Mouse (Mus musculus) heart, postnatal 0 days (tissue): ENCODE measurements around the gene 1700013G24Rik. TPM values are rescaled to one million over a fixed set of nuclear protein-coding genes. Genes with fewer than 3 reads are reported as not detected.

ENCODE experiments used
- ATAC-seq: fragments of 200-750 bp; cut with Nextera tagmentation; 2 replicates; pipeline ENCODE4 v1.8.0; 2017; ENCODE audit warnings: low read depth, moderate number of reproducible peaks, moderate library complexity; ENCODE audit not compliant: insufficient read depth
- DNase-seq: peaks from one replicate; pipeline ENCODE4 v3.0.0-alpha.2; 2016; ENCODE audit warnings: low spot score
- H3K27ac ChIP-seq: fragments of 300-500 bp; sonication (generic); 2 replicates; pipeline ENCODE4 v1.5.1; 2014; ENCODE audit warnings: low read depth, mild to moderate bottlenecking
- H3K27me3 ChIP-seq: fragments of 300-500 bp; sonication (generic); 2 replicates; pipeline ENCODE4 v1.6.1; 2014; ENCODE audit warnings: low read length, mixed read lengths; ENCODE audit not compliant: control insufficient read depth, insufficient read depth
- H3K36me3 ChIP-seq: fragments of 300-500 bp; sonication (generic); replicated peaks from 2 replicates; pipeline ENCODE4 v1.6.1; 2014; ENCODE audit warnings: low read length, mixed read lengths; ENCODE audit not compliant: control insufficient read depth, insufficient read depth
- H3K4me1 ChIP-seq: fragments of 300-500 bp; sonication (generic); 2 replicates; pipeline ENCODE4 v1.6.1; 2014; ENCODE audit warnings: antibody characterized with exemption; ENCODE audit not compliant: control insufficient read depth, insufficient read depth
- H3K4me2 ChIP-seq: fragments of 300-500 bp; sonication (generic); 2 replicates; pipeline ENCODE4 v1.6.1; 2014; ENCODE audit warnings: low read depth, mild to moderate bottlenecking, low read length, moderate library complexity
- H3K4me3 ChIP-seq: fragments of 300-500 bp; sonication (generic); 2 replicates; pipeline ENCODE4 v1.5.1; 2014; ENCODE audit warnings: low read depth, low read length
- H3K9ac ChIP-seq: fragments of 300-500 bp; sonication (generic); replicated peaks from 2 replicates; pipeline ENCODE4 v1.6.1; 2014; ENCODE audit warnings: low read depth, low read length, mixed read lengths
- H3K9me3 ChIP-seq: fragments of 300-500 bp; sonication (generic); replicated peaks from 2 replicates; pipeline ENCODE4 v1.6.1; 2016; ENCODE audit warnings: low read length; ENCODE audit not compliant: control insufficient read depth
- CTCF ChIP-seq: IDR thresholded peaks from 2 replicates; pipeline ENCODE4 v1.5.1; 2016; ENCODE audit warnings: antibody characterized with exemption, control low read depth, low read depth
- EP300 ChIP-seq: IDR thresholded peaks from 2 replicates; pipeline ENCODE4 v1.6.1; 2016; ENCODE audit warnings: antibody characterized with exemption, low read depth
- WGBS: fragments of 180-500 bp; shearing (Covaris S2); extraction: QIAGEN DNeasy Blood & Tissue Kit; methylation state at CpG from one replicate; pipeline ENCODE4 v1.1.7; 2014; 5-methylcytosine and 5-hydroxymethylcytosine counted together
- polyA plus RNA-seq: library from polyadenylated mRNA; unstranded; fragments of >200 nt; fragmentation: Nextera tagmentation; extraction: Ambion mirVana; gene quantifications from 2 replicates; pipeline ENCODE4 v1.2.1, GENCODE M21; 2015
- total RNA-seq: library from RNA; depleted of rRNA; stranded (reverse); fragments of >200 nt; gene quantifications from 2 replicates; pipeline ENCODE4 v1.2.3, GENCODE M21; 2014; ENCODE audit warnings: low replicate concordance

1700013G24Rik gene
- total and polyA plus RNA-seq, 2 experiments from 2014 or later = not detected

DNA sequence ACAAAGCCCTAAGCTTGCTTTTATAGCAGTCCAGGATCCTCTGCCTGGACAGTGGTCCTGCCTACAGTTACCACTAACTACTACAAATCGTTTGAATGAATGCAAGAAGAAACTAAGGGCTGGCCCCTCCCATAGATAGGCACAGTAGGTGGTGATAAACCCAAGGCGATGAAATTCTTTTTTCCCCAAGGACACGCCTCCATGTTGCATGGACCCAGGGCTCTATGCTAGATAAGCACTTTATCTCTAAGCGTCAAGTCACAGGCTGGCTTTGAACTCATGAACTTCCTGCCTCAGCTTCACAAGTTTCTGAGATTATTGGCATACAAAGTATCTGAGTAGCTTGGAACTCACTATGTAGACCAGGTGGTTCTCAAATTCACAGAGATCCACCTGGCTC lies 4.2 kb downstream of the 1700013G24Rik start:
- WGBS = 36% methylated on average over 4 of the region's 4 CpGs
- Histone ChIP-seq H3K36me3 (no peaks in the 10 kb centered on the region), H3K4me1 (0 out of 2 replicates have a peak, but pooled peaks cover 9% of the 10 kb centered on the region), H3K27ac (no peak overlapping the region), H3K9me3 (no peaks in the 10 kb centered on the region), H3K27me3 (no peaks in the 10 kb centered on the region), H3K9ac (no peak overlapping the region), H3K4me2 (no peak overlapping the region), H3K4me3 (no peak overlapping the region)
- DNase-seq (no peak), ATAC-seq (no peak)
- TF ChIP-seq CTCF (no peak), EP300 (no peak)

DNA sequence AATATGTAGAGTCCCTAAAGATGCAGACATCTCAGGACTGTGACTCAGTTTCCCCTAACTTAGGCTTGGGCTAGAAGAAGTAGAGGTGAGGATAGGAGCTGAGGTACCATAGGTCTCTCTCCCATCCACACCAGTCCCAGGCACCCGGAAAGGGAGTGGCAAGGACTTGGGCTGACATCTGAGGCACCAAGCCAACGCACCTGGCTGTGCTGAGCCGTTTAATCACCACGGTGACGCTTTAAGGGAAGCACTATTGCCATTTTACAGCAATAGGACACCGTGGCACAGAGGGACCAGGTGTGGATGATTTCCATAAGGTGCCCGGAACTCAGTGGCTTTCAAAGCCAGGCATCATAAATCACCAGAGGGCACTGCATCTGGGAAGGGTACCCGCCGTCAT lies 5.2 kb downstream of the 1700013G24Rik start:
- 0 out of 2 replicates have a peak, but pooled peaks cover 7% of the 10 kb centered on the region for H3K4me1 ChIP-seq
- H3K36me3 ChIP-seq = no peaks in the 10 kb centered on the region
- no peak overlapping the region for H3K9ac ChIP-seq
- no peaks in the 10 kb centered on the region for H3K27me3 ChIP-seq
- no peak overlapping the region for H3K4me3 ChIP-seq
- TF ChIP-seq CTCF (no peak), EP300 (no peak)
- no peak overlapping the region for H3K4me2 ChIP-seq
- H3K27ac ChIP-seq = no peak overlapping the region
- 84% methylated on average over 9 of the region's 9 CpGs for WGBS
- H3K9me3 ChIP-seq = no peaks in the 10 kb centered on the region
- DNase-seq = no peak
- no peak for ATAC-seq

DNA sequence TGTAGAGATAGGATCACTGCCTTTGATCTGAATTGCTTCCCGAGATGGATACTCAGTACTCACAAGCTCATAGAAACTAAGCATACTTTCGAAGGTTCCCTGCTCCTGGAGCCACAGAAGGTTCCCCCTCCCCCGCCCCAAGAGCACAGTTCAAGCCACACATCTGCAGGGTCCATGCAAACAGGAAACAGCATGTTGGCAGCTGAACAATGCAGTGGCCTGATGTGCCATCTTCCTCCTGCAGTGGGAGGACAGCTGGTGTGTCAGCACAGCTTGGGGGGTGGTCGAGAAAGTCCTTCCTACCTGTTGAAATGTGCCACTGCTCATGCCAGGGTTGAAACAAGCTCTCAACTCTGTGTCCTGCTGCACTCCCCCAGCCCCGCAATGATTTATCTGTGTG lies 5.8 kb downstream of the 1700013G24Rik start:
- 44% methylated on average over 5 of the region's 5 CpGs for WGBS
- TF ChIP-seq CTCF = no peak
- no peak for TF ChIP-seq EP300

DNA sequence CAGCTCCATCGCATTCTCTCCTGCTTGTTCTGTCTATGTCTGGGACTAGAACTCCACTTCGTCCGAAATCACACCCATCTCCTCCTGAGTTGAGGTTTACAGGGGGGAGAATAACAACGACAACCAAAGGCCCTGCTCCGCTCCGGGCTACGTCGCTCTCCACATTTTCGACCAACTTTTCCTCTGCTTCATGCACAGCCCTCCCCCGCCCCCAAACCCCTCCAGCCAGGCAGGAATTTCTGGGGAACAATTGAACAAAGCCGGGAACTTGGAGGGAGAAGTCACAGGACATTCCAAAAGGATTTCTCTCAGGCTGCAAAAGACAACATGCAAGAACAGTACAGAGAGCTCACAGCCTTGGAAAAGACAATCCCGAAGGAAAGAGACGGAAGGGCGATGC lies 7.6 kb downstream of the 1700013G24Rik start:
- ATAC-seq (peak; percentile 31; the same call in 1 of the 2 replicates), DNase-seq (no peak)
- H3K27me3 ChIP-seq = no peaks in the 10 kb centered on the region
- H3K9ac ChIP-seq = no peak overlapping the region
- WGBS = 57% methylated on average over 14 of the region's 14 CpGs
- H3K4me2 ChIP-seq = no peak overlapping the region
- no peaks in the 10 kb centered on the region for H3K36me3 ChIP-seq
- H3K27ac ChIP-seq = peak overlapping the region; percentile 71
- TF ChIP-seq EP300 (no peak), CTCF (no peak)
- H3K9me3 ChIP-seq = no peaks in the 10 kb centered on the region
- no peaks in the 10 kb centered on the region for H3K4me1 ChIP-seq
- no peak overlapping the region for H3K4me3 ChIP-seq

More for the DNA sequence above, 5.8 kb downstream of the 1700013G24Rik start:
- no peak for DNase-seq
- Histone ChIP-seq H3K4me3 (no peak overlapping the region), H3K27ac (no peak overlapping the region), H3K27me3 (no peaks in the 10 kb centered on the region), H3K36me3 (no peaks in the 10 kb centered on the region), H3K4me1 (0 out of 2 replicates have a peak, but pooled peaks cover 2% of the 10 kb centered on the region), H3K9ac (no peak overlapping the region), H3K4me2 (no peak overlapping the region), H3K9me3 (no peaks in the 10 kb centered on the region)
- no peak for ATAC-seq

DNA sequence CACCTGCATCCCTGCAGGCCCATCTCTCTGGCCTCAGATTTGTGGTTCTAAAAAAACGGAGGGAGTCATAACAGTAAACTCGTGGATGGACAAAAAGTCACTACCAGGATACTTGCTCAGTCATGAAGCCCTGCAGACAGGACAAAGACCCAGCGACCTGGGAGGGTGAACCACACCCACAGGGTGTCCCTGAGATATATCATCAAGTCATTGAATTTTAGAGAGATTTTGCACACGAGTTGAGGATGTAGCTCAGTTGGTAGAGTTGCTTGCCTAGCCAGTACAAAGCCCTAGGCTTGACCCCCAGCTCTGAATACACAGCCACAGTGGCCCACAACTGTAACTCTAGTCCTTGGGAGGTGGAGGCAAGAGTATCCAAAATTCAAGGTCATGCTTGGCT lies 8.1 kb downstream of the 1700013G24Rik start:
- H3K36me3 ChIP-seq = no peaks in the 10 kb centered on the region
- ATAC-seq = no peak
- H3K27ac ChIP-seq = peak overlapping the region; percentile 71
- H3K9me3 ChIP-seq = no peaks in the 10 kb centered on the region
- 0 out of 2 replicates have a peak, but pooled peaks cover under 1% of the 10 kb centered on the region for H3K4me1 ChIP-seq
- 75% methylated on average over 4 of the region's 4 CpGs for WGBS
- no peak overlapping the region for H3K4me3 ChIP-seq
- TF ChIP-seq EP300 (no peak), CTCF (no peak)
- H3K9ac ChIP-seq = no peak overlapping the region
- H3K4me2 ChIP-seq = no peak overlapping the region
- no peaks in the 10 kb centered on the region for H3K27me3 ChIP-seq
- DNase-seq = no peak
